Mouse (Mus musculus): Measurements from ENCODE around the gene Nkapd1. TPM values are rescaled to one million over a fixed set of nuclear protein-coding genes. Genes with fewer than 3 reads are reported as not detected.

The Nkapd1 gene
- total RNA-seq, 2 experiments from 2014 or later: 18.3 to 22.7 TPM

- no peak for DNase-seq
Measured at GRCm38 (mm10) chr9:50601536-50601935, 15.7 kb downstream of the Nkapd1 start.

- DNase-seq: no peak
Measured at GRCm38 (mm10) chr9:50596973-50597372, 20.3 kb downstream of the Nkapd1 start.

- DNase-seq: no peak
Measured at GRCm38 (mm10) chr9:50594794-50595417, 22.4 kb downstream of the Nkapd1 start.

GRCm38 (mm10) chr9:50593544-50593943 is 23.7 kb downstream of the Nkapd1 start:
- DNase-seq: no peak

GRCm38 (mm10) chr9:50592955-50593354 is 24.3 kb downstream of the Nkapd1 start:
- no peak for DNase-seq

- DNase-seq: no peak
Measured at GRCm38 (mm10) chr9:50590856-50591518, 26.3 kb downstream of the Nkapd1 start.

GRCm38 (mm10) chr9:50586955-50587354 is 30.3 kb downstream of the Nkapd1 start:
- no peak for DNase-seq

GRCm38 (mm10) chr9:50585145-50585818 is 32.0 kb downstream of the Nkapd1 start:
- no peak for DNase-seq

GRCm38 (mm10) chr9:50580370-50580769 is 36.9 kb downstream of the Nkapd1 start:
- DNase-seq: no peak

GRCm38 (mm10) chr9:50569599-50570525 is 47.4 kb downstream of the Nkapd1 start:
- DNase-seq: no peak

- DNase-seq: no peak
Measured at GRCm38 (mm10) chr9:50567881-50568280, 49.4 kb downstream of the Nkapd1 start.

GRCm38 (mm10) chr9:50567372-50567771 is 49.9 kb downstream of the Nkapd1 start:
- no peak for DNase-seq

- no peak for DNase-seq
Measured at GRCm38 (mm10) chr9:50565940-50566339, 51.3 kb downstream of the Nkapd1 start.

GRCm38 (mm10) chr9:50565173-50565572 is 52.1 kb downstream of the Nkapd1 start:
- no peak for DNase-seq

GRCm38 (mm10) chr9:50561918-50562360 is 55.3 kb downstream of the Nkapd1 start:
- DNase-seq: no peak

GRCm38 (mm10) chr9:50561145-50561917 is 55.9 kb downstream of the Nkapd1 start, which contains the start of gene Tex12:
Gene Tex12 (minus strand): TSS chr9:50561325.
- no peak for DNase-seq

Other genes with a start within 250 kb of the Nkapd1 start
- not detected for gene Plet1, start 122.9 kb downstream of the Nkapd1 start, total RNA-seq (2021)
- gene Pts, start 88.7 kb downstream of the Nkapd1 start, total RNA-seq (2021): 10 to 100 TPM; 34.4 to 39.3 TPM
- 10 to 100 TPM; 24.4 to 26.7 TPM for gene Il18, start 62.6 kb downstream of the Nkapd1 start, total RNA-seq (2021)
- gene Bco2, start 62.3 kb downstream of the Nkapd1 start, total RNA-seq (2021): 1 to 10 TPM; 2.7 to 4.0 TPM
- not detected for gene Tex12, start 56.1 kb downstream of the Nkapd1 start, total RNA-seq (2021)
- gene Sdhd, start 13.7 kb downstream of the Nkapd1 start, total RNA-seq (2021): 100 to 1,000 TPM; 114 to 116 TPM
- 100 to 1,000 TPM; 238 to 241 TPM for gene Timm8b, start 13.6 kb downstream of the Nkapd1 start, total RNA-seq (2021)
- 1 to 10 TPM; 2.2 to 3.0 TPM for gene Pih1d2, start 143 bp downstream of the Nkapd1 start, total RNA-seq (2021)
- gene Dlat, start 42.3 kb upstream of the Nkapd1 start, total RNA-seq (2021): 100 to 1,000 TPM; 134 to 144 TPM
- gene Dixdc1, start 122.1 kb upstream of the Nkapd1 start, total RNA-seq (2021): 10 to 100 TPM; 83.8 to 97.1 TPM
- gene 2310030G06Rik, start 129.1 kb upstream of the Nkapd1 start, total RNA-seq (2021): 1 to 10 TPM in 1 of 2 experiments, under 1 TPM in 1; 0.67 to 1.6 TPM
- gene Cryab, start 133.9 kb upstream of the Nkapd1 start, total RNA-seq (2021): 100 to 1,000 TPM; 153 to 161 TPM
- gene Hspb2, start 134.9 kb upstream of the Nkapd1 start, total RNA-seq (2021): 1 to 10 TPM in 1 of 2 experiments, under 1 TPM in 1; 0.95 to 1.2 TPM
- 1 to 10 TPM; 5.4 to 6.4 TPM for gene Fdxacb1, start 150.8 kb upstream of the Nkapd1 start, total RNA-seq (2021)
- gene Alg9, start 157.6 kb upstream of the Nkapd1 start, total RNA-seq (2021): 10 to 100 TPM; 27.3 to 31.9 TPM
- gene 1110032A03Rik, start 158.1 kb upstream of the Nkapd1 start, total RNA-seq (2021): 10 to 100 TPM; 24.3 to 29.0 TPM
- 10 to 100 TPM; 17.4 to 18.5 TPM for gene Ppp2r1b, start 227.8 kb upstream of the Nkapd1 start, total RNA-seq (2021)